Mouse (Mus musculus): ENCODE measurements at regions not wholly inside any gene's neighbourhood (a gene's known extent, or its start where the extent isn't known, plus 50 kb on each side); places are given as distances from the start of the nearest gene placed in this dataset.

- H3K27ac ChIP-seq = no peak overlapping the region
- H3K9ac ChIP-seq = no peak overlapping the region
- H3K4me2 ChIP-seq = no peak overlapping the region
- ATAC-seq (ENCODE audit: insufficient number of reproducible peaks, low FRiP score, low TSS enrichment, low read depth) = no peak
- no peaks in the 10 kb centered on the region for H3K36me3 ChIP-seq
- H3K4me3 ChIP-seq = no peak overlapping the region
- H3K4me1 ChIP-seq = no peaks in the 10 kb centered on the region
- no peaks in the 10 kb centered on the region for H3K27me3 ChIP-seq
- 54% methylated on average over 5 of the region's 5 CpGs for WGBS
- no peaks in the 10 kb centered on the region for H3K9me3 ChIP-seq
These were observed 610.9 kb upstream of the Adgrl2 start for GRCm38 (mm10) chr3:149601276-149601675.

GRCm38 (mm10) chr3:149594470-149594869, 604.1 kb upstream of the Adgrl2 start:
- Histone ChIP-seq H3K4me2 (no peak overlapping the region), H3K27ac (no peak overlapping the region), H3K9me3 (no peaks in the 10 kb centered on the region), H3K27me3 (no peaks in the 10 kb centered on the region), H3K36me3 (no peaks in the 10 kb centered on the region), H3K4me3 (no peak overlapping the region), H3K9ac (no peak overlapping the region), H3K4me1 (no peaks in the 10 kb centered on the region)
- no peak for ATAC-seq (ENCODE audit: insufficient number of reproducible peaks, low FRiP score, low TSS enrichment, low read depth)
- WGBS = 68% methylated on average over 4 of the region's 4 CpGs

DNA sequence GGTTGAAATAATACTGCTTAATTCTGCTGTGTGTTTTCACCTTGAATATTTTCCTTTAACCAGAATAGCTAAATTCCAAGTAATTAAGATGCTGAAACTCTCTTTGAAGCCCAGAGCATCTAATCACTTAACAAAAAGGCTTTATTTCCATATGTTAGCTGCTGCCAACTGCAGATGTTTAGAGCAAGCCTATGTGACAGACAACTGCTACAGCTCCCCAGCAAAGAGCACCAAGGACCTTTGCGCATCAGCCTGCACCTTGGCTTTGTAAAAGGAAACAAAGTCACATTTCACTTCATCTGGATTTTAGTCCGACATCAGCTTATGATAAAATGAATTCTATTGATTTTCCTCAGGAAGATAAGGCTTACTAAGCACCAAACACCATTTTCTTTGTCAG, 595.4 kb upstream of the Adgrl2 start:
- ATAC-seq (ENCODE audit: insufficient number of reproducible peaks, low FRiP score, low TSS enrichment, low read depth) = no peak

GRCm38 (mm10) chr3:149581141-149581540, 590.8 kb upstream of the Adgrl2 start:
- Histone ChIP-seq H3K4me3 (no peak overlapping the region), H3K4me1 (peaks cover 3% of the 10 kb centered on the region; the same call in 1 of the 2 replicates), H3K27me3 (no peaks in the 10 kb centered on the region), H3K27ac (no peak overlapping the region), H3K9ac (no peak overlapping the region), H3K36me3 (no peaks in the 10 kb centered on the region), H3K9me3 (no peaks in the 10 kb centered on the region), H3K4me2 (no peak overlapping the region)
- whole genome bisulfite sequencing = 67% methylated on average over 3 of the region's 3 CpGs
- ATAC-seq (ENCODE audit: insufficient number of reproducible peaks, low FRiP score, low TSS enrichment, low read depth) = no peak

More for the DNA sequence above, 595.4 kb upstream of the Adgrl2 start:
- 69% methylated on average over 2 of the region's 2 CpGs for WGBS
- Histone ChIP-seq H3K9me3 (no peaks in the 10 kb centered on the region), H3K9ac (no peak overlapping the region), H3K27me3 (no peaks in the 10 kb centered on the region), H3K4me2 (no peak overlapping the region), H3K27ac (no peak overlapping the region), H3K4me3 (no peak overlapping the region), H3K36me3 (no peaks in the 10 kb centered on the region), H3K4me1 (no peaks in the 10 kb centered on the region)

- 56% methylated on average over 3 of the region's 3 CpGs for WGBS
- Histone ChIP-seq H3K9ac (no peak overlapping the region), H3K9me3 (no peaks in the 10 kb centered on the region), H3K4me1 (peaks cover 3% of the 10 kb centered on the region; the same call in 1 of the 2 replicates), H3K27ac (no peak overlapping the region), H3K36me3 (no peaks in the 10 kb centered on the region), H3K4me2 (no peak overlapping the region), H3K4me3 (no peak overlapping the region), H3K27me3 (no peaks in the 10 kb centered on the region)
- peak; percentile 35; the same call in 1 of the 2 replicates for ATAC-seq (ENCODE audit: insufficient number of reproducible peaks, low FRiP score, low TSS enrichment, low read depth)
These were observed 585.3 kb upstream of the Adgrl2 start for GRCm38 (mm10) chr3:149575678-149576077.

DNA sequence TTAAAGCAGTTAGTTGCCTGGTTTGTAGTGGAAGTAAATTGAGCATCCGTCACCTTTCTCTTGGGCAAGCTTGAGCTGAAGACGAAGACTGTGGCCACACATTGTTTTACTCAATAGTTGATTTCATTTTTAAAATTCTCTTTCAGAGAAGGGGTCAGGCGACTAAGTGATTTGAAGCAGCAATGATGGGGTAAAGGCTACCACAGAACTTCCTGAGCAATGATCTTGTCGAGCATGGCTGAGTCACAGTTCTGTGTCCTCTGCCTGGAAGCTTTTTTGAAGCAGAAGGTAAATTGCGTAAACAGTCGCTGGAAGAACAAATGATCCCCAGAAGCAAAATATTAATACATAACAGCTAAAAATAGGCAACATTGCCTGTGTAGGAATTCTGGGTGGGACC, 576.5 kb upstream of the Adgrl2 start:
- H3K36me3 ChIP-seq = no peaks in the 10 kb centered on the region
- H3K9me3 ChIP-seq = no peaks in the 10 kb centered on the region
- H3K4me1 ChIP-seq = no peaks in the 10 kb centered on the region
- H3K27ac ChIP-seq = no peak overlapping the region
- H3K9ac ChIP-seq = no peak overlapping the region
- WGBS = 74% methylated on average over 6 of the region's 6 CpGs
- no peak overlapping the region for H3K4me3 ChIP-seq
- no peak for ATAC-seq (ENCODE audit: insufficient number of reproducible peaks, low FRiP score, low TSS enrichment, low read depth)
- H3K27me3 ChIP-seq = no peaks in the 10 kb centered on the region
- H3K4me2 ChIP-seq = no peak overlapping the region

GRCm38 (mm10) chr3:149550231-149550951, 560.0 kb upstream of the Adgrl2 start:
- Histone ChIP-seq H3K4me1 (no peaks in the 10 kb centered on the region), H3K9ac (no peak overlapping the region), H3K9me3 (no peaks in the 10 kb centered on the region), H3K36me3 (no peaks in the 10 kb centered on the region), H3K4me3 (no peak overlapping the region), H3K4me2 (no peak overlapping the region), H3K27me3 (no peaks in the 10 kb centered on the region), H3K27ac (no peak overlapping the region)
- WGBS = 85% methylated on average over 9 of the region's 9 CpGs
- no peak for ATAC-seq (ENCODE audit: insufficient number of reproducible peaks, low FRiP score, low TSS enrichment, low read depth)

- Histone ChIP-seq H3K4me3 (no peak overlapping the region), H3K9me3 (no peaks in the 10 kb centered on the region), H3K27ac (no peak overlapping the region), H3K27me3 (no peaks in the 10 kb centered on the region), H3K4me2 (no peak overlapping the region), H3K9ac (no peak overlapping the region), H3K36me3 (no peaks in the 10 kb centered on the region), H3K4me1 (no peaks in the 10 kb centered on the region)
- no peak for ATAC-seq (ENCODE audit: insufficient number of reproducible peaks, low FRiP score, low TSS enrichment, low read depth)
- 78% methylated on average over 6 of the region's 6 CpGs for WGBS
These were observed 556.7 kb upstream of the Adgrl2 start for GRCm38 (mm10) chr3:149547045-149547444.

- Histone ChIP-seq H3K9me3 (no peaks in the 10 kb centered on the region), H3K36me3 (no peaks in the 10 kb centered on the region), H3K4me2 (no peak overlapping the region), H3K27ac (no peak overlapping the region), H3K4me3 (no peak overlapping the region), H3K4me1 (no peaks in the 10 kb centered on the region), H3K27me3 (no peaks in the 10 kb centered on the region), H3K9ac (no peak overlapping the region)
- ATAC-seq (ENCODE audit: insufficient number of reproducible peaks, low FRiP score, low TSS enrichment, low read depth) = no peak
- WGBS = 64% methylated on average over 10 of the region's 10 CpGs
These were observed 555.9 kb upstream of the Adgrl2 start for GRCm38 (mm10) chr3:149546256-149546655.

GRCm38 (mm10) chr3:149534183-149534582, 543.8 kb upstream of the Adgrl2 start:
- Histone ChIP-seq H3K9me3 (no peaks in the 10 kb centered on the region), H3K9ac (no peak overlapping the region), H3K4me1 (no peaks in the 10 kb centered on the region), H3K27ac (no peak overlapping the region), H3K4me3 (no peak overlapping the region), H3K36me3 (no peaks in the 10 kb centered on the region), H3K27me3 (no peaks in the 10 kb centered on the region), H3K4me2 (no peak overlapping the region)
- ATAC-seq (ENCODE audit: insufficient number of reproducible peaks, low FRiP score, low TSS enrichment, low read depth) = no peak
- WGBS = 40% methylated on average over 4 of the region's 4 CpGs

DNA sequence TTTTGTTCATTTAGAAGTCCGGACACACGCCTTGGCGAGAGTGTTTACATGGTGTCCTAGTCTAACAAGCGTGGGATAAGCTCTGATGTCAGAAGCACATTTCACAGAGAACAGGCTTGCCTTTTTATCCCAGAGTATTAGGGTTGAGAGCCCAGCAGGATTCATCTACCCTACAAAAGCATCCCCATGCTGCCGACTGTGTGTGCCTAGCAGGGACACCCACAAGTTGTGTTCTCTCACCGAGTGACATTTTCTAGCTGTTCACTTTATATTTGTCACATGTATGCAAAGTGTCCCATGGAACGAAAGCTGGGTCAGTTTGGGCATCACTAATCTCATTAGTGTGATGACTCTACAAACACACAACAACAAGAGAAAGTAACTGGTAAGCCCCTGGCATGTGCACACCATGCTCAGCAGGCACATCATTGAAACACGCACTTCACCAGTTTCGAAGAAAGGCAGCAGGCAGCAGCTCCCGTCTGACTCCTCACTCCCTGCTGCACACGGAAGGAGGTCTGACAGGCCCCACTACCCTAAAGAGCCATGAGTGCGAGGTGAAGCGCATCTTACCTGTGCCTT, 539.8 kb upstream of the Adgrl2 start:
- Histone ChIP-seq H3K4me2 (no peak overlapping the region), H3K9me3 (no peaks in the 10 kb centered on the region), H3K27ac (no peak overlapping the region), H3K4me3 (no peak overlapping the region), H3K36me3 (no peaks in the 10 kb centered on the region), H3K4me1 (no peaks in the 10 kb centered on the region), H3K27me3 (no peaks in the 10 kb centered on the region), H3K9ac (no peak overlapping the region)
- no peak for ATAC-seq (ENCODE audit: insufficient number of reproducible peaks, low FRiP score, low TSS enrichment, low read depth)
- WGBS = 91% methylated on average over 13 of the region's 13 CpGs

DNA sequence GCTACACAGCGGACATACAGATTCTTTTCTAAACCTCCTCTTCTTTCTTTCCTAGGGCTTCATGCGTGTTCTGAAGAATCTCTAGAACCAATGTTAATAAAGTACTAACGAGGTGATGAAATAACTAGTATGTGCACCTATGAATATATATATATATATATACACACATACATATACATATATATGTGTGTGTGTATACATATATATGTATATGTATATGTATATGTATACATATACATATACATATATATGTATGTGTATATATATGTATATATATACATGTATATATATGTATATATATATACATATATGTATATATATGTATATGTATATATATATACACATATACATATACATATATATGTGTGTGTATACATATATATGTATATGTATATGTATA, 536.2 kb upstream of the Adgrl2 start:
- H3K9me3 ChIP-seq = no peaks in the 10 kb centered on the region
- H3K4me3 ChIP-seq = no peak overlapping the region
- WGBS = 90% methylated on average over 3 of the region's 3 CpGs
- H3K36me3 ChIP-seq = no peaks in the 10 kb centered on the region
- H3K9ac ChIP-seq = no peak overlapping the region
- H3K4me2 ChIP-seq = no peak overlapping the region
- no peaks in the 10 kb centered on the region for H3K27me3 ChIP-seq
- H3K27ac ChIP-seq = no peak overlapping the region
- ATAC-seq (ENCODE audit: insufficient number of reproducible peaks, low FRiP score, low TSS enrichment, low read depth) = no peak
- H3K4me1 ChIP-seq = no peaks in the 10 kb centered on the region
